9 mouse cellular contexts compared by ENCODE assay signal in genomic region chr16:56027854-56028629, GRCm38 (mm10). TPM values are rescaled to one million over a fixed set of nuclear protein-coding genes. Genes with fewer than 3 reads are reported as not detected.
DNase-seq lines count a peak whose midpoint lies in the region; ATAC-seq and TF ChIP-seq lines count a peak whose summit lies in the region.
"Had no signal": no experiment of that assay in that cellular context is flagged by ENCODE, and none has a peak within 500 bp of the region (broad histone marks: within the 10 kb centered on the region; RNA-seq: fewer than 3 reads in every experiment).

No protein-coding gene starts in this region.

- H3K4me2 ChIP-seq in embryonic facial prominence, embryonic 15.5 days (replicated peaks): peak overlapping the region; percentile 62
- H3K4me2 ChIP-seq in intestine, postnatal 0 days (replicated peaks; ENCODE audit: low read depth): peak overlapping the region; percentile 77
- H3K4me2 ChIP-seq in neural tube, embryonic 13.5 days: peak overlapping the region; percentile 82

- peak overlapping the region; percentile 92 for H3K4me3 ChIP-seq in left cerebral cortex, adult 2 months
- H3K4me3 ChIP-seq in embryonic facial prominence, embryonic 15.5 days (replicated peaks): peak overlapping the region; percentile 79
- H3K4me3 ChIP-seq in intestine, postnatal 0 days (ENCODE audit: low read depth, low read length): peak overlapping the region; percentile 95
- H3K4me3 ChIP-seq in neural tube, embryonic 13.5 days: peak overlapping the region; percentile 97

- TF ChIP-seq CTCF in left cerebral cortex, adult 2 months (IDR thresholded peaks at IDR 0.05): no peak
- no peak for TF ChIP-seq CTCF in intestine, postnatal 0 days (IDR thresholded peaks at IDR 0.05; ENCODE audit: low read depth)

- peaks cover 15% of the 10 kb centered on the region for H3K4me1 ChIP-seq in embryonic facial prominence, embryonic 15.5 days
- peaks cover 4% of the 10 kb centered on the region; the same call in 1 of the 2 replicates for H3K4me1 ChIP-seq in intestine, postnatal 0 days (replicated peaks; ENCODE audit: control insufficient read depth, insufficient read depth, low read length)
- H3K4me1 ChIP-seq in neural tube, embryonic 13.5 days (replicated peaks): peaks cover 36% of the 10 kb centered on the region

- no peak for ATAC-seq in embryonic facial prominence, embryonic 15.5 days (ENCODE audit: insufficient number of reproducible peaks, low FRiP score, low TSS enrichment, low read depth)
- ATAC-seq in intestine, postnatal 0 days: no peak
- no peak for ATAC-seq in neural tube, embryonic 13.5 days (ENCODE audit: low read depth)

- H3K9me3 ChIP-seq in embryonic facial prominence, embryonic 15.5 days (replicated peaks): no peaks in the 10 kb centered on the region
- H3K9me3 ChIP-seq in intestine, postnatal 0 days (ENCODE audit: control insufficient read depth): no peaks in the 10 kb centered on the region
- H3K9me3 ChIP-seq in neural tube, embryonic 13.5 days: no peaks in the 10 kb centered on the region

- no peak for DNase-seq in left cerebral cortex, adult 2 months (ENCODE audit: extremely low spot score in 1 of 2, low spot score in 2 of 2)
- DNase-seq in left cerebral cortex, adult 9 months (ENCODE audit: low spot score in 2 of 2): no peak
- DNase-seq in frontal cortex, adult 2 months (ENCODE audit: extremely low spot score in 1 of 2, low spot score in 1 of 2): no peak
- no peak for DNase-seq in B cell, adult 2 months
- no peak for DNase-seq in embryo, embryonic 11 days
- DNase-seq: gastrocnemius, postnatal 25 days had no signal

- peak overlapping the region; percentile 97; the same call in 1 of the 2 replicates for H3K27ac ChIP-seq in left cerebral cortex, adult 2 months
- no peak overlapping the region for H3K27ac ChIP-seq in embryonic facial prominence, embryonic 15.5 days (replicated peaks)
- 0 out of 2 replicates have a peak overlapping the region, but pooled peaks have one; percentile 97 for H3K27ac ChIP-seq in intestine, postnatal 0 days (ENCODE audit: low read depth, low read length)
- H3K27ac ChIP-seq in neural tube, embryonic 13.5 days (replicated peaks): no peak overlapping the region

- intact Hi-C loops in left cerebral cortex, adult 2 months (cut with DNase I): no loop called here

- 34% methylated on average over 12 of the region's 12 CpGs for WGBS in embryonic facial prominence, embryonic 15.5 days
- WGBS in intestine, postnatal 0 days: 21% methylated on average over 12 of the region's 12 CpGs
- 53% methylated on average over 12 of the region's 12 CpGs for WGBS in neural tube, embryonic 13.5 days

- H3K9ac ChIP-seq in embryonic facial prominence, embryonic 15.5 days: 0 out of 2 replicates have a peak overlapping the region, but pooled peaks have one; percentile 85
- H3K9ac ChIP-seq in intestine, postnatal 0 days (ENCODE audit: low read depth, low read length): peak overlapping the region; percentile 93; the same call in 1 of the 2 replicates
- H3K9ac ChIP-seq in neural tube, embryonic 13.5 days: peak overlapping the region; percentile 96

- H3K27me3 ChIP-seq in embryonic facial prominence, embryonic 15.5 days: no peaks in the 10 kb centered on the region
- no peaks in the 10 kb centered on the region for H3K27me3 ChIP-seq in intestine, postnatal 0 days (replicated peaks; ENCODE audit: control insufficient read depth, insufficient read depth, low read length)
- no peaks in the 10 kb centered on the region for H3K27me3 ChIP-seq in neural tube, embryonic 13.5 days

- H3K36me3 ChIP-seq in embryonic facial prominence, embryonic 15.5 days: peaks cover 18% of the 10 kb centered on the region
- H3K36me3 ChIP-seq in intestine, postnatal 0 days (ENCODE audit: control insufficient read depth, insufficient read depth): peaks cover 8% of the 10 kb centered on the region
- peaks cover 22% of the 10 kb centered on the region for H3K36me3 ChIP-seq in neural tube, embryonic 13.5 days

RNA-seq across cellular contexts. Expression of gene Pcnp, which starts 1.5 kb away (rescaled TPM):
- 100 to 1,000 TPM; 164 to 167 TPM for total RNA-seq in left cerebral cortex, adult 2 months (2021)
- 211 and 218 TPM in 2 replicates for polyA plus RNA-seq in embryonic facial prominence, embryonic 15.5 days (2015; fragmentation: Nextera tagmentation; extraction: Ambion mirVana)
- 114 TPM in 2 replicates for polyA plus RNA-seq in intestine, postnatal 0 days (2015; fragmentation: Nextera tagmentation; extraction: Ambion mirVana)
- polyA plus RNA-seq in neural tube, embryonic 13.5 days (2015; fragmentation: Nextera tagmentation; extraction: Ambion mirVana): 240 and 254 TPM in 2 replicates
- polyA plus RNA-seq in frontal cortex, adult 2 months (2012; rRNA removed): 135 and 138 TPM in 2 replicates

RNA-seq across cellular contexts. Expression of gene Trmt10c, which starts 9.6 kb away (rescaled TPM):
- total RNA-seq in left cerebral cortex, adult 2 months (2021): 10 to 100 TPM in 1 of 2 experiments, 1 to 10 TPM in 1; 9.6 to 10.2 TPM
- 22.0 and 23.0 TPM in 2 replicates for polyA plus RNA-seq in embryonic facial prominence, embryonic 15.5 days (2015; fragmentation: Nextera tagmentation; extraction: Ambion mirVana)
- polyA plus RNA-seq in intestine, postnatal 0 days (2015; fragmentation: Nextera tagmentation; extraction: Ambion mirVana): 13.4 and 14.7 TPM in 2 replicates
- 23.1 and 23.4 TPM in 2 replicates for polyA plus RNA-seq in neural tube, embryonic 13.5 days (2015; fragmentation: Nextera tagmentation; extraction: Ambion mirVana)
- 6.6 and 7.0 TPM in 2 replicates for polyA plus RNA-seq in frontal cortex, adult 2 months (2012; rRNA removed)

RNA-seq across cellular contexts. Expression of gene Senp7, which starts 20.1 kb away (rescaled TPM):
- total RNA-seq in left cerebral cortex, adult 2 months (2021): 10 to 100 TPM; 41.7 to 44.4 TPM
- 29.9 and 33.1 TPM in 2 replicates for polyA plus RNA-seq in embryonic facial prominence, embryonic 15.5 days (2015; fragmentation: Nextera tagmentation; extraction: Ambion mirVana)
- 10.5 and 10.6 TPM in 2 replicates for polyA plus RNA-seq in intestine, postnatal 0 days (2015; fragmentation: Nextera tagmentation; extraction: Ambion mirVana)
- polyA plus RNA-seq in neural tube, embryonic 13.5 days (2015; fragmentation: Nextera tagmentation; extraction: Ambion mirVana): 53.1 and 57.3 TPM in 2 replicates
- 25.6 and 28.5 TPM in 2 replicates for polyA plus RNA-seq in frontal cortex, adult 2 months (2012; rRNA removed)

RNA-seq across cellular contexts. Expression of gene Zbtb11, which starts 54.4 kb away (rescaled TPM):
- 10 to 100 TPM; 50.3 to 54.9 TPM for total RNA-seq in left cerebral cortex, adult 2 months (2021)
- 19.1 TPM in 2 replicates for polyA plus RNA-seq in embryonic facial prominence, embryonic 15.5 days (2015; fragmentation: Nextera tagmentation; extraction: Ambion mirVana)
- polyA plus RNA-seq in intestine, postnatal 0 days (2015; fragmentation: Nextera tagmentation; extraction: Ambion mirVana): 5.8 and 7.1 TPM in 2 replicates
- 19.3 and 23.2 TPM in 2 replicates for polyA plus RNA-seq in neural tube, embryonic 13.5 days (2015; fragmentation: Nextera tagmentation; extraction: Ambion mirVana)
- 25.3 and 26.8 TPM in 2 replicates for polyA plus RNA-seq in frontal cortex, adult 2 months (2012; rRNA removed)

Comparison
In these comparisons a context has a peak if more than half of its experiments do, and no peak if none do; other contexts are left out.
1. H3K27ac ChIP-seq: peak in left cerebral cortex, adult 2 months (single experiment) and intestine, postnatal 0 days (single experiment); none in embryonic facial prominence, embryonic 15.5 days (single experiment) and neural tube, embryonic 13.5 days (single experiment).
2. Peak in every context shown above with its lines, with median percentiles within 50 percentile points of each other: H3K4me3 ChIP-seq, H3K4me2 ChIP-seq and H3K9ac ChIP-seq.